Mouse (Mus musculus): ENCODE results near the gene Ggt5. TPM values are rescaled to one million over a fixed set of nuclear protein-coding genes. Genes with fewer than 3 reads are reported as not detected.
A peak's percentile ranks its signal among the peaks of the same experiment; 100 is the strongest.

Gene Ggt5
- total and polyA plus RNA-seq, 2 experiments from 2014 or later = 2.6 to 4.3 TPM

- Histone ChIP-seq H3K4me2 (ENCODE audit: low read depth) (no peak overlapping the region), H3K4me3 (ENCODE audit: low read depth, low read length) (no peak overlapping the region), H3K9me3 (ENCODE audit: low read length) (no peaks in the 10 kb centered on the region), H3K27me3 (ENCODE audit: insufficient read depth, low read length) (no peaks in the 10 kb centered on the region), H3K4me1 (ENCODE audit: insufficient read depth) (peaks cover 8% of the 10 kb centered on the region), H3K27ac (ENCODE audit: low read depth, low read length) (0 out of 2 replicates have a peak overlapping the region, but pooled peaks have one; percentile 16), H3K36me3 (ENCODE audit: insufficient read depth) (peaks cover 31% of the 10 kb centered on the region), H3K9ac (no peak overlapping the region)
- no peak for TF ChIP-seq CTCF (IDR thresholded peaks at IDR 0.05; ENCODE audit: low read depth)
- DNase-seq (peak; percentile 69), ATAC-seq (peak; percentile 82)
- WGBS = 48% methylated on average over 6 of the region's 6 CpGs
Observed at GRCm38 (mm10) chr10:75661381-75661780, 72.2 kb downstream of the Ggt5 start.

- no peak overlapping the region for H3K4me3 ChIP-seq (ENCODE audit: low read depth, low read length)
- peaks cover 26% of the 10 kb centered on the region for H3K36me3 ChIP-seq (ENCODE audit: insufficient read depth)
- H3K9ac ChIP-seq = no peak overlapping the region
- DNase-seq (no peak), ATAC-seq (no peak)
- H3K4me2 ChIP-seq (ENCODE audit: low read depth) = no peak overlapping the region
- WGBS = 61% methylated on average over 3 of the region's 3 CpGs
- 0 out of 2 replicates have a peak overlapping the region, but pooled peaks have one; percentile 16 for H3K27ac ChIP-seq (ENCODE audit: low read depth, low read length)
- H3K4me1 ChIP-seq (ENCODE audit: insufficient read depth) = peaks cover 13% of the 10 kb centered on the region
- no peak for TF ChIP-seq CTCF (IDR thresholded peaks at IDR 0.05; ENCODE audit: low read depth)
- no peaks in the 10 kb centered on the region for H3K9me3 ChIP-seq (ENCODE audit: low read length)
- no peaks in the 10 kb centered on the region for H3K27me3 ChIP-seq (ENCODE audit: insufficient read depth, low read length)
Observed at GRCm38 (mm10) chr10:75661876-75662275, 72.7 kb downstream of the Ggt5 start.

- no peak overlapping the region for H3K4me3 ChIP-seq (ENCODE audit: low read depth, low read length)
- H3K36me3 ChIP-seq (ENCODE audit: insufficient read depth) = peaks cover 19% of the 10 kb centered on the region
- H3K9me3 ChIP-seq (ENCODE audit: low read length) = no peaks in the 10 kb centered on the region
- no peaks in the 10 kb centered on the region for H3K27me3 ChIP-seq (ENCODE audit: insufficient read depth, low read length)
- no peak overlapping the region for H3K27ac ChIP-seq (ENCODE audit: low read depth, low read length)
- ATAC-seq (no peak), DNase-seq (no peak)
- H3K4me2 ChIP-seq (ENCODE audit: low read depth) = no peak overlapping the region
- TF ChIP-seq CTCF (IDR thresholded peaks at IDR 0.05; ENCODE audit: low read depth) = no peak
- 68% methylated on average over 4 of the region's 4 CpGs for WGBS
- no peak overlapping the region for H3K9ac ChIP-seq
- peaks cover 14% of the 10 kb centered on the region for H3K4me1 ChIP-seq (ENCODE audit: insufficient read depth)
Observed at GRCm38 (mm10) chr10:75662575-75662974, 73.4 kb downstream of the Ggt5 start.

- no peaks in the 10 kb centered on the region for H3K27me3 ChIP-seq (ENCODE audit: insufficient read depth, low read length)
- no peak overlapping the region for H3K4me3 ChIP-seq (ENCODE audit: low read depth, low read length)
- no peak overlapping the region for H3K9ac ChIP-seq
- ATAC-seq (no peak), DNase-seq (no peak)
- no peak overlapping the region for H3K27ac ChIP-seq (ENCODE audit: low read depth, low read length)
- H3K36me3 ChIP-seq (ENCODE audit: insufficient read depth) = peaks cover 14% of the 10 kb centered on the region; the same call in 1 of the 2 replicates
- no peaks in the 10 kb centered on the region for H3K9me3 ChIP-seq (ENCODE audit: low read length)
- H3K4me1 ChIP-seq (ENCODE audit: insufficient read depth) = peaks cover 19% of the 10 kb centered on the region
- H3K4me2 ChIP-seq (ENCODE audit: low read depth) = no peak overlapping the region
- WGBS = 84% methylated on average over 6 of the region's 6 CpGs
- no peak for TF ChIP-seq CTCF (IDR thresholded peaks at IDR 0.05; ENCODE audit: low read depth)
Observed at GRCm38 (mm10) chr10:75664673-75665270, 75.6 kb downstream of the Ggt5 start.

- Histone ChIP-seq H3K9ac (peak overlapping the region; percentile 64), H3K27me3 (ENCODE audit: insufficient read depth, low read length) (no peaks in the 10 kb centered on the region), H3K4me2 (ENCODE audit: low read depth) (peak overlapping the region; percentile 97), H3K4me3 (ENCODE audit: low read depth, low read length) (peak overlapping the region; percentile 45), H3K36me3 (ENCODE audit: insufficient read depth) (peaks cover 23% of the 10 kb centered on the region), H3K9me3 (ENCODE audit: low read length) (no peaks in the 10 kb centered on the region), H3K4me1 (ENCODE audit: insufficient read depth) (peaks cover 19% of the 10 kb centered on the region), H3K27ac (ENCODE audit: low read depth, low read length) (peak overlapping the region; percentile 75)
- DNase-seq (peak; percentile 47), ATAC-seq (peak; percentile 16)
- no peak for TF ChIP-seq CTCF (IDR thresholded peaks at IDR 0.05; ENCODE audit: low read depth)
- 12% methylated on average over 4 of the region's 4 CpGs for WGBS
Observed at GRCm38 (mm10) chr10:75666451-75667030, 77.4 kb downstream of the Ggt5 start.

Other genes with a start within 250 kb of the Ggt5 start
- 0.38 and 0.62 TPM in 2 replicates for gene Upb1, start 188.2 kb upstream of the Ggt5 start, total RNA-seq (2014; rRNA removed)
- gene Upb1, start 188.2 kb upstream of the Ggt5 start, polyA plus RNA-seq (2015; fragmentation: Nextera tagmentation; extraction: Ambion mirVana) = 0.58 and 0.75 TPM in 2 replicates
- 24.4 and 31.6 TPM in 2 replicates for gene Snrpd3, start 71.8 kb upstream of the Ggt5 start, total RNA-seq (2014; rRNA removed)
- 144 and 167 TPM in 2 replicates for gene Snrpd3, start 71.8 kb upstream of the Ggt5 start, polyA plus RNA-seq (2015; fragmentation: Nextera tagmentation; extraction: Ambion mirVana)
- gene Gucd1, start 71.4 kb upstream of the Ggt5 start, total RNA-seq (2014; rRNA removed) = 36.2 and 44.9 TPM in 2 replicates
- 12.2 and 16.0 TPM in 2 replicates for gene Gucd1, start 71.4 kb upstream of the Ggt5 start, polyA plus RNA-seq (2015; fragmentation: Nextera tagmentation; extraction: Ambion mirVana)
- gene Lrrc75b, start 29.0 kb upstream of the Ggt5 start, total RNA-seq (2014; rRNA removed) = 20.0 and 24.2 TPM in 2 replicates
- 17.9 and 23.2 TPM in 2 replicates for gene Lrrc75b, start 29.0 kb upstream of the Ggt5 start, polyA plus RNA-seq (2015; fragmentation: Nextera tagmentation; extraction: Ambion mirVana)
- gene Ggt1, start 27.7 kb upstream of the Ggt5 start, total RNA-seq (2014; rRNA removed) = 1.0 and 3.8 TPM in 2 replicates
- gene Ggt1, start 27.7 kb upstream of the Ggt5 start, polyA plus RNA-seq (2015; fragmentation: Nextera tagmentation; extraction: Ambion mirVana) = 0.86 and 2.3 TPM in 2 replicates
- 2.2 and 2.6 TPM in 2 replicates for gene Susd2, start 54.7 kb downstream of the Ggt5 start, total RNA-seq (2014; rRNA removed)
- gene Susd2, start 54.7 kb downstream of the Ggt5 start, polyA plus RNA-seq (2015; fragmentation: Nextera tagmentation; extraction: Ambion mirVana) = 2.2 TPM in 2 replicates
- 67.0 and 85.5 TPM in 2 replicates for gene Cabin1, start 175.0 kb downstream of the Ggt5 start, total RNA-seq (2014; rRNA removed)
- 19.8 and 28.0 TPM in 2 replicates for gene Cabin1, start 175.0 kb downstream of the Ggt5 start, polyA plus RNA-seq (2015; fragmentation: Nextera tagmentation; extraction: Ambion mirVana)
- gene Ddt, start 184.1 kb downstream of the Ggt5 start, total RNA-seq (2014; rRNA removed) = 33.3 and 39.7 TPM in 2 replicates
- 78.2 and 79.4 TPM in 2 replicates for gene Ddt, start 184.1 kb downstream of the Ggt5 start, polyA plus RNA-seq (2015; fragmentation: Nextera tagmentation; extraction: Ambion mirVana)
- not detected in 2 replicates for gene Gm20441, start 191.6 kb downstream of the Ggt5 start, total RNA-seq (2014; rRNA removed)
- gene Gm20441, start 191.6 kb downstream of the Ggt5 start, polyA plus RNA-seq (2015; fragmentation: Nextera tagmentation; extraction: Ambion mirVana) = not detected in 2 replicates
- 1.7 and 2.3 TPM in 2 replicates for gene Gstt3, start 192.1 kb downstream of the Ggt5 start, total RNA-seq (2014; rRNA removed)
- gene Gstt3, start 192.1 kb downstream of the Ggt5 start, polyA plus RNA-seq (2015; fragmentation: Nextera tagmentation; extraction: Ambion mirVana) = 1.8 and 2.2 TPM in 2 replicates
- 19.2 and 22.8 TPM in 2 replicates for gene Gstt1, start 209.2 kb downstream of the Ggt5 start, total RNA-seq (2014; rRNA removed)
- gene Gstt1, start 209.2 kb downstream of the Ggt5 start, polyA plus RNA-seq (2015; fragmentation: Nextera tagmentation; extraction: Ambion mirVana) = 18.6 and 21.3 TPM in 2 replicates
- gene Gstt4, start 233.2 kb downstream of the Ggt5 start, total RNA-seq (2014; rRNA removed) = not detected in 2 replicates
- not detected in 2 replicates for gene Gstt4, start 233.2 kb downstream of the Ggt5 start, polyA plus RNA-seq (2015; fragmentation: Nextera tagmentation; extraction: Ambion mirVana)
- 4.5 and 5.1 TPM in 2 replicates for gene Gstt2, start 248.1 kb downstream of the Ggt5 start, total RNA-seq (2014; rRNA removed)
- 7.4 and 7.8 TPM in 2 replicates for gene Gstt2, start 248.1 kb downstream of the Ggt5 start, polyA plus RNA-seq (2015; fragmentation: Nextera tagmentation; extraction: Ambion mirVana)